In the genomic region with DNA sequence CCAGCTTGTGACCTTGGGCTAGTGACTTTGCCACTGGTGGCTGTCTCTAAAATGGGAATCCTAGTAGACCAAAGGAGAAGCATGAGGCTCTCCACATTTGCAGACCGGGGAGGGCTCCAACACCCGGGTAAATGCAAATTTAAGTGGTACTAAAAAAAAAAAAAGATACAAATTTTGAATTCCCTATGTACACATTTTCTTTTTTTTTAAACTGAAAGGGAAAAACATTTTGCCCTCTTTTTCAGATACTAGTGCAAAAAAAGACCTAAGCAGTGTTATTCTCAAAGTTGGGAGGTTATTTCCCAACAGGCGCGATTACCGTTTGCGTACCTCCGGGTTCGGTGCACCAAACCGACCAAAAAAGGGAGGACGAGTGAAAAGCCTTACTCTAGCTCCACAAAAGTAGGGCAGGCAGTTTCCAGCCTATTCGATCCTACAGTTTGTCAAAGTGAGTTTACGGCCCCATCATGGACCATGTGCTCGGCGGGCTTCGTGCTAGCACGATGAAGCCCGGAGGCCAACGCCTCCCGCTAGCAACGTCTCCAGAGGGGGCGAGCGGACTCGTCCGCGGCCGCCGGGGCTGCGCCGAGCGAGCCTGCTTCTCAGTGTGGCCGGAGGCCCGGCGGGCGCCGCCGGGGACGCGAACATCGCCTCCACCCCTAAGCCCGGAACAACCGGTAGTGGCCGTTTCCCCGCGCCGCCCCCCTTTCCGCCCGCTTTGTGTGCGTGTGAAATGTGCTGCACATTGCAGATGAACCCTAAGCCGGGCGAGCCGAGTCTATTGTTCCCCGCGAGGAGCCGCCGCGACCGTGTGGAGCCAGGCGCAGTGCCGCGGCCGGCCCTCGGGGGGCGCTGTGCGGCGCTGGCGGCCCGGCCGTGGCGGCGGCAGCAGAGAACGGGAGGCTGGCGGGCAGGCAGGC, we compare ENCODE assay signal across 8 mouse cellular contexts. TPM values are rescaled to one million over a fixed set of nuclear protein-coding genes. Genes with fewer than 3 reads are reported as not detected.
A peak's percentile ranks its signal among the peaks of the same experiment; 100 is the strongest.
DNase-seq lines count a peak whose midpoint lies in the region; ATAC-seq lines count a peak whose summit lies in the region.

No protein-coding gene starts in this region.

- no peaks in the 10 kb centered on the region for H3K9me3 ChIP-seq in hindbrain, embryonic 15.5 days

- H3K27me3 ChIP-seq in hindbrain, embryonic 15.5 days, result no peaks in the 10 kb centered on the region

- H3K27ac ChIP-seq in hindbrain, embryonic 15.5 days (replicated peaks), result peak overlapping the region; percentile 100

- peak; percentile 85 for ATAC-seq in hindbrain, embryonic 15.5 days (ENCODE audit: low FRiP score, low read depth)

- peak; percentile 89 for DNase-seq in R1 (ENCODE audit: low read depth, low spot score)
- DNase-seq in cerebellum, postnatal 36 days, result peak; percentile 91 to 93
- DNase-seq in frontal cortex, postnatal 36 days (ENCODE audit: low spot score in 2 of 2), result peak; percentile 91 to 93
- peak; percentile 87 to 92 for DNase-seq in left cerebral cortex, adult 18-20 months (ENCODE audit: low spot score in 2 of 2)
- peak; percentile 96 to 98 for DNase-seq in lung, postnatal 4 days
- DNase-seq in retina, postnatal 1 day, result peak; percentile 97
- DNase-seq in thymus, postnatal 4 days, result peak; percentile 96

- WGBS in hindbrain, embryonic 15.5 days, result under 1% methylated on average over 57 of the region's 72 CpGs

- peak overlapping the region; percentile 100 for H3K9ac ChIP-seq in hindbrain, embryonic 15.5 days

- H3K36me3 ChIP-seq in hindbrain, embryonic 15.5 days, result no peaks in the 10 kb centered on the region

- H3K4me3 ChIP-seq in hindbrain, embryonic 15.5 days, result peak overlapping the region; percentile 95

- H3K4me1 ChIP-seq in hindbrain, embryonic 15.5 days (replicated peaks), result peaks cover 45% of the 10 kb centered on the region

- peak overlapping the region; percentile 86 for H3K4me2 ChIP-seq in hindbrain, embryonic 15.5 days

RNA-seq across cellular contexts. Expression of gene Arid2, which starts 1.0 kb away (rescaled TPM):
- polyA plus RNA-seq in hindbrain, embryonic 15.5 days (2015; fragmentation: Nextera tagmentation; extraction: Ambion mirVana), result 18.3 and 19.5 TPM in 2 replicates
- 10 to 100 TPM; 30.8 to 31.0 TPM for total RNA-seq in left cerebral cortex, adult 18-20 months (2021)

Comparison
In these comparisons a context has a peak if more than half of its experiments do, and no peak if none do; other contexts are left out.
1. Peak in every context shown above with its lines: DNase-seq, ATAC-seq, H3K4me3 ChIP-seq and H3K27ac ChIP-seq.